Mouse (Mus musculus) C2C12 (cell line): ENCODE data around the gene Prss57.

Experiments
- CTCF ChIP-seq: IDR thresholded peaks from one replicate; pipeline ENCODE4 v1.5.1; 2011; ENCODE audit not compliant: control insufficient read depth, insufficient read depth, insufficient read length
- FOSL1 ChIP-seq: IDR thresholded peaks from one replicate; pipeline ENCODE4 v1.8.0; 2011; ENCODE audit warnings: mild to moderate bottlenecking, low read length; ENCODE audit not compliant: poor library complexity, insufficient read depth, severe bottlenecking
- MAX ChIP-seq: IDR thresholded peaks from one replicate; pipeline ENCODE4 v1.6.1; 2011; ENCODE audit warnings: mild to moderate bottlenecking, control low read depth
- MYOG ChIP-seq: IDR thresholded peaks from one replicate; pipeline ENCODE4 v1.6.1; 2011; ENCODE audit not compliant: control insufficient read depth, insufficient read length; ENCODE audit errors: extremely low read depth
- USF1 ChIP-seq: IDR thresholded peaks from one replicate; pipeline ENCODE4 v1.6.1; 2011; ENCODE audit warnings: low read depth, mild to moderate bottlenecking, control low read depth, moderate library complexity

DNA sequence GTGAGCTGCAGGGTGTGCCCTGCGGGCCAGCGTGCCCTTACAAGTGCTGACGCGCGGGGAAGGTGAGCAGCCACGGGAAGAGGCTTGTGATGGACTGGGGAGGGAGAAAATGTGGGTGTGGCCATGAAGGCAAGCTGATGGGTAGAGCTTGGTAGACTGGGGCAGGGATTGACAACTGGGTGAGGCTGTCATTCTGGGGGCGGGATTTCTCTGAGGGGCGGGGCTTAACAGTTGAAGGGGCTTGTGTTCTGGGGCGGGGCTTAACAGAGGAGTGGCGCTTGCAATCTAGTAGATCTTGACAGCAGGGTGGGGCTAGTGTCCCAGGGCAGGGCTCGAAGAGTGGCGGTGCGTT lies 10.1 kb downstream of the Prss57 start:
- TF ChIP-seq CTCF (no peak), FOSL1 (no peak), MAX (no peak), USF1 (no peak), MYOG (no peak)
